Mouse (Mus musculus) thymus, postnatal 36 days (tissue): ENCODE data around the gene Tacr2.

Experiments
- DNase-seq, 2 experiments: peaks; one replicate each; pipeline ENCODE4 v3.0.0; 2022; ENCODE audit warnings: mixed read lengths in 2 of 2

Tacr2 gene

GRCm38 (mm10) chr10:62252000-62252488 lies at the start of gene Tacr2:
TSS of gene Tacr2 (plus strand) at chr10:62252438.
- DNase-seq: no peak

DNA sequence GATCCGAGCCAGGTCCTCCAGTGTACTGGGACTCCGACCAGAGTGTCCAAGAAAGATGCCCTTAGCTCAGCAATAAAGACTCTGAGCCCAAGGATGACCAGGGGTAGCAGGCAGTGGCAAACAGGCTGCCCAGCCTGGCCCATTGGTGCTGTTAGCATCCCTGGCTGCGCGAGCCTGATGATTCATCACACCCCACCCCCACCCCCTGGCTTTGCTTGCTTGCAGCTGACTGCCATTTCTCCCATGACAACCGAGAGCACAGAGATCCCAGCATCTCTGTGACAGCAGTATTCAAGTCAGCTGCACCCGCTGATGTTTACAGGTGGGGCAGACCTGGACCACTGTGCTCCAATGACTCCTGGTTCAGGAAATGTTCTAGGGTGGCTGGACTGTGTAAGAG lies 49.7 kb upstream of the Tacr2 start:
- no peak for DNase-seq

DNA sequence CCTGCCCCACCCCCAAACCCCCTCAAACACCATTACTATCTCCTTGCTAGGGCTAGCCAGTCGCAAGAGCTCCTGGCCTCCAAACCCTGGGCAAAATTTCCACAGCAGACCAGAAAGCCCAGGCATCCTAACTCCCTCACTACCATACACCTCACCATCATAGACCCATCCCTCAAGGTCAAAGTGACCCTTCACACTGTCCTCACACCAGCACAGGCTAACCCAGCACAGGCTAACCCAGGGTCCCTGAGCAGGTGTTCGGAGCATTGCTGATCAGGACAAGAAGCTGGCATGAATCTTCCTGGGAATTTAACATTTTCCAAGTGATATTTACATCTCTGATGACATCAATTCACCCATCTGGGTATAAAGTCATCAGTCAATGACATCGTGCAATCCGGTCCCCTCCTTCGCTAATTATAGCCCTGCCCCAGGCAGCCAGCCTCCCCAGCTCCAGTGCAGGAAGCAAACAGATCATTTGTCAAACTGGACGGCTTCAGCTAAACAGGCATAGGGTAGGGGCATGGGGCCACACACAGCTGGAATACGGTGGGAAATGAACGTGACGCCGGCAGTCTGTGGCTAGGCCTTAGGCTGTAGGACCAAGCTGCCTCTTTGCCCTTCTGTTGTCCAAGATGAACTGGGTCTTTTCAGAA lies 43.9 kb upstream of the Tacr2 start:
- no peak for DNase-seq

DNA sequence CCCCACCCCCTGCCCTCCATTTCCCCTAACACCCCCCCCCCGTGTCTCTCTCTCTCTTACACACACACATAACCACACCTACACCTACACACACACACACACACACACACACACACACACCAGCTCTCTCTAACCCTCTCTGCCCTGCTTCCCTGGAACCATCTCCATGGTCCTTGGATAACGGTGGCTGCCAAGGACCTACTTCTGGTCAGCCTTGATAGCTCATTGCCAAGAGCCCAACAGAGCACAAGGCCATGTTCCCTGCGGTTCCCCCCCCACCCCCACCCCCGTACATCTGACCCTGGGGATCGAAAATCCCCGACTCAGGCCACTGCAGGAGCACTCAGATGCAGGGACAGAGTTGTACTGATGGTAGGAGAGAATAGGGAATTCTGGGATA lies 40.9 kb upstream of the Tacr2 start:
- no peak for DNase-seq

GRCm38 (mm10) chr10:62215169-62215616 lies 37.0 kb upstream of the Tacr2 start:
- peak in 1 of 2 experiments; percentile 42 for DNase-seq

GRCm38 (mm10) chr10:62215633-62216032 lies 36.6 kb upstream of the Tacr2 start:
- no peak for DNase-seq

DNA sequence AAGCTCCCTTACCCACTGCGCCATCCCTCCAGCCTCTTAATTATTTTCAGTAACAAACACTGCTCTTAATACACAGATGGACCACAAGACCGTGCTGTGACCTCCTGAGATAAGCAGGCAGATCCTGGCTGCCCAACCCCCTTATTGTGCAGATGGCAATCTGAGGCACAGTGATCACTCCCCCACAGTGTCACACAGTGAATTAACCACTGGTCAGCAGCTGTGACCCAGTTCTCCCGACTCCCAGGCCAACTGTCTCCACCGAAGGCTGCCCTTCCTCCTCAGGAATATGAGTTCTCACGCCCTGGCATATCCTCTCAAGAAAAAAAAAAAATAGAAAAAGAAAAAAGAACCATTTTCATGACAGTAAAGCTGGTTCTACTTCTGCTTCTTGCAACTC lies 35.6 kb upstream of the Tacr2 start:
- no peak for DNase-seq

GRCm38 (mm10) chr10:62217196-62217595 lies 35.0 kb upstream of the Tacr2 start:
- DNase-seq: no peak

GRCm38 (mm10) chr10:62218044-62218788 lies 34.0 kb upstream of the Tacr2 start:
- no peak for DNase-seq

DNA sequence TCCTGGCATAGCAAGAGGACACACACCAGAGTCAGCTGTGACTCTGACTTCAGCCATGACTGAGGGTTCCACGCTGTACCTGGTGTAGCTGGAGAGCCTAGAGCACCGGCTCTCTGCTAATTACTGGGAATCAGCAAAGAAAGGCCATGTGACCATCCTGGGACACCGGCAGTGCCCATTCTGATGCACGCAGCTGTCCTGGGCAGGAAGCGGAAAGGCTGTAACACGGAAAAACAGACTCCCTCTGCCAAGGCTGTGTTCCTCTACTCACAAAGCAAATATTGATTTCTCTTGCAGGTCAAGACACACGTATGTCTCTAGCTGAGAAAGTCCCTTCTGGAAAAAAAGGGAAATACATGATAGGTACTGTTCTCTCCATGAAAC lies 33.5 kb upstream of the Tacr2 start:
- no peak for DNase-seq

DNA sequence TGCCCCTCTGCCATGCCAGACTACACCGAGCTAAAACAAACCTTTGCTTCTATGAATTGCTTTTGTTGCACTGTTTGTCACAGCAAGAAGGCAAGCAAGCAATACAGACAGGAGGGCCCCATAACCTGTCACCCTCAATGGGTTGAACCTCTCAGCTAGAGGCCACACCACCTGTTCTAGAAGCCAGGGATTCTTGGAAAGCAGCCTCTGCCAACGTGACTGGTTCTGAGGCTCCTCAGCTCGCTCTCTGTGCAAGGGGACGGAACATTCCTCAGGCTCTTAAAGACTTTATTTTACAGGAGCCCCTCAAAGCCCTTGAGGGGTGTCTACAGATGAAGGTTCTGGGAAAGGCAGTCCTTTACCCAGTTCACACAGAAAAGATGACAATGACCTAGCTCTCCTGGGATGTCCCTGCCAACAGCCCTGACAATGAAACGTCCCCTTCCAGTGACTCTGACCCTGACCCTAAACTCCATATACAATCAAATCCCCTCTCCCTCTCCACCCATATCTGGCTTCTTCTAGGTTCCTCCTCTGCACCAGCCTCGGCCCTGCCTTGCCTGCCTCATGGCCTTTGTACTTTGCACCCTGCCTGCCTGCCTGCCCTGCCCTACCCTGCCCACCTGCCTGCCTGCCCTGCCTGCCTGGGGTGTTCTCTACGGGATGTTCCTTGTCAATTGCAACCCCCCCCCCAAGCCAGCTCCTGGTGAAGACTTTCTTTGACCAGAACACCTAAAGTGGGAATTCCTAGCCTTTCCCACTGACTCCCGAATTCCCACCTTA lies 31.3 kb upstream of the Tacr2 start:
- DNase-seq: no peak

GRCm38 (mm10) chr10:62221647-62222046 lies 30.6 kb upstream of the Tacr2 start:
- DNase-seq: no peak

GRCm38 (mm10) chr10:62222777-62223176 lies 29.5 kb upstream of the Tacr2 start:
- DNase-seq: no peak

DNA sequence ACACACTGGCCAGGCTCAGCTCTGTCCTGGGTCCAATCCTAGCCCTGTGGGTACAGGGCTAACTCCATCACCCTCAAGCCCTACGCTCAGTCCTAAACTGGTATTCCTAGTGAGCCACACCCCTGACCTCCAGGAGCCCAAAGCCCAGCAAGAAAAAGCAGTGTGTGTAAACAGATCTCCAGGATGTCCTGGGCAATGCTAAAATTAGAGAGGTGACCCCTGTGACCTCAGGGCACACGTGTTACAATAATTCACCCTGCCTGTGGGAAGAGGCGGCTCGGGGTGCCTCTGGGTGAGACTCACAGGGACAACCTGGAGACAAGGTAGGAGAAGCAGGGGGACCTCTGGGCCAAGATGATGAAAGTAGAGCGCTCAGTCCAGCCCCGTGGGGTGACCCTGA lies 28.0 kb upstream of the Tacr2 start:
- DNase-seq: no peak

DNA sequence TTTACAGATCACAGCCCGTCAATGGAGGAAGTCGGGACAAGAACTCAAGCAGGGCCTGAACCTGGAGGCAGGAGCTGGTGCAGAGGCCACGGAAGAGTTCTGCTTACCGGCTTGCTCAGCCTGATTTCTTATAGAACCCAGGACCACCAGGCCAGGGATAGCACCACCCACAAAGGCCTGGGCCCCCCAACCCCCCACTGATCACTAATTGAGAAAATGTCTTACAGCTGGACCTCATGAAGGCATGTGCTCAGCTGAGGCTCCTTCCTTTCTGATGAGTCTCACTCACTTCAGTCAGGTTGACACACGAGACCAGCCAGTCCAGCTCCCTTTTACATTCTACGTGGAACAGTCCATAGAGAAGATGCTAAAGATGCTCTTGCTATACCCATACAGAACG lies 26.4 kb upstream of the Tacr2 start:
- DNase-seq: no peak

- no peak for DNase-seq
Measured at GRCm38 (mm10) chr10:62228126-62228525, 24.1 kb upstream of the Tacr2 start.

- DNase-seq: peak; percentile 76 to 79
Measured at GRCm38 (mm10) chr10:62230708-62231394, 21.4 kb upstream of the Tacr2 start, which contains the start of gene Tspan15. TSS of gene Tspan15 (minus strand) at chr10:62231251.

- DNase-seq: no peak
Measured at GRCm38 (mm10) chr10:62231395-62231732, 20.9 kb upstream of the Tacr2 start.

DNA sequence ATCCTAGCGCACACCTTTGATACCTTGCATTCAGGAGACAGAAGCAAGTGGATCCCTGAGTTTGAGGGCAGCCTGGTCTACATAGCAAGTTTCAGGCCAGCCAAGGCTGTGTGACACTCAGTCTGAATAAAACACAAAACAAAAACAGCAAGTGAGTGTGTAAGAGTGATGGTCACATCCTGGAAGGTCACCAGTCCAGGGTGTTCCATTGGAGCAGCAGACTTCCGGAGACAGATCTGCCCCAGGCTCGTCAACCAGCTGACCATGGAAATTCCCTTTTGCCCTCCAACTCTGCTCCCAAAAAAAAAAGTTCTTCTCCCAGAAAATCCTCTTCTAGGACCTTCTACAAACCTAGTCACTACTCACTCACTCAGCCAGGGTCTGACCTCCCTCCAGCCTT lies 20.4 kb upstream of the Tacr2 start:
- DNase-seq: no peak

DNA sequence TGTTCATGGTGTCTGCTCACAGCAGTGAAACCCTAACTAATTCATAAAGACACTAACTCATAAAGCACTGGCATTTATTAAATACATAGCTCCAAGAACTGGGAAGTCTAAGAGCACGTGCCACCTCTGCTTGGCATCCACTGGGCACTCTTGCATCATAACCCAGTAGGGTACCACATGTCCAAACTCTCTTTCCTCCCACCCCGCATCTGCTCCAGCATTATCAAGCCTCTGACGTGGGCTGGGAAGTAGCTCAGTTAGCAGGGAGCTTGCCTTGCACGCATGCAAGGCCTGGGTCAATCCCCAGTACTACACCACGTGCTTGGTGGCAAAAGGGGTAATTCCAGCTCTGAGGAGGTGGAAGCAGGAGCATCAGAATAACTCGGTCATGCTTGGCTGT lies 16.1 kb upstream of the Tacr2 start:
- no peak for DNase-seq

- no peak for DNase-seq
Measured at GRCm38 (mm10) chr10:62237205-62237604, 15.0 kb upstream of the Tacr2 start.

GRCm38 (mm10) chr10:62238688-62239087 lies 13.6 kb upstream of the Tacr2 start:
- no peak for DNase-seq

GRCm38 (mm10) chr10:62239270-62239669 lies 13.0 kb upstream of the Tacr2 start:
- no peak for DNase-seq
